Mouse (Mus musculus): ENCODE data around the gene Tpmt. TPM values are rescaled to one million over a fixed set of nuclear protein-coding genes. Genes with fewer than 3 reads are reported as not detected.
A peak's percentile ranks its signal among the peaks of the same experiment; 100 is the strongest.

Gene Tpmt
- 24.3 and 26.2 TPM in 2 replicates for polyA plus RNA-seq (2016; fragmentation: Nextera tagmentation; extraction: Ambion mirVana)

- no peaks in the 10 kb centered on the region for H3K9me3 ChIP-seq
- H3K36me3 ChIP-seq, result peaks cover 12% of the 10 kb centered on the region
- 18% methylated on average over 10 of the region's 10 CpGs for WGBS
Measured at GRCm38 (mm10) chr13:47044617-47044947, at the start of gene Tpmt. Gene Tpmt, minus strand, starts transcription at chr13:47044737.

GRCm38 (mm10) chr13:47093791-47094190, 49.3 kb upstream of the Tpmt start:
- Histone ChIP-seq H3K9me3 (no peaks in the 10 kb centered on the region), H3K4me2 (no peak overlapping the region), H3K27me3 (no peaks in the 10 kb centered on the region), H3K36me3 (peaks cover 87% of the 10 kb centered on the region), H3K4me3 (replicated peaks) (no peak overlapping the region), H3K27ac (no peak overlapping the region), H3K4me1 (replicated peaks) (no peaks in the 10 kb centered on the region), H3K9ac (replicated peaks) (no peak overlapping the region)
- 86% methylated on average over 2 of the region's 2 CpGs for WGBS
- ATAC-seq (ENCODE audit: insufficient number of reproducible peaks, insufficient read depth, low FRiP score, low TSS enrichment, low read depth), result no peak

More at GRCm38 (mm10) chr13:47044617-47044947, at the start of gene Tpmt:
- H3K4me1 ChIP-seq (replicated peaks), result peaks cover 8% of the 10 kb centered on the region
- H3K4me3 ChIP-seq (replicated peaks), result peak within 1 kb of the TSS; percentile 83
- H3K9ac ChIP-seq (replicated peaks), result peak within 1 kb of the TSS; percentile 80
- H3K4me2 ChIP-seq, result peak within 1 kb of the TSS; percentile 99
- H3K27me3 ChIP-seq, result no peaks in the 10 kb centered on the region; the same call in 1 of the 2 replicates
- peak within 1 kb of the TSS; percentile 75 for H3K27ac ChIP-seq
- no peak for ATAC-seq (ENCODE audit: insufficient number of reproducible peaks, insufficient read depth, low FRiP score, low TSS enrichment, low read depth)

GRCm38 (mm10) chr13:47089271-47089670, 44.7 kb upstream of the Tpmt start:
- Histone ChIP-seq H3K9me3 (no peaks in the 10 kb centered on the region), H3K27ac (no peak overlapping the region), H3K4me1 (replicated peaks) (no peaks in the 10 kb centered on the region), H3K9ac (replicated peaks) (no peak overlapping the region), H3K36me3 (peaks cover 80% of the 10 kb centered on the region), H3K27me3 (no peaks in the 10 kb centered on the region), H3K4me2 (no peak overlapping the region), H3K4me3 (replicated peaks) (no peak overlapping the region)
- WGBS, result 82% methylated on average over 2 of the region's 2 CpGs
- no peak for ATAC-seq (ENCODE audit: insufficient number of reproducible peaks, insufficient read depth, low FRiP score, low TSS enrichment, low read depth)

GRCm38 (mm10) chr13:47088433-47088832, 43.9 kb upstream of the Tpmt start:
- H3K4me1 ChIP-seq (replicated peaks), result no peaks in the 10 kb centered on the region
- WGBS, result 98% methylated on average over 1 of the region's 1 CpGs
- H3K4me3 ChIP-seq (replicated peaks), result no peak overlapping the region
- no peaks in the 10 kb centered on the region for H3K27me3 ChIP-seq
- ATAC-seq (ENCODE audit: insufficient number of reproducible peaks, insufficient read depth, low FRiP score, low TSS enrichment, low read depth), result no peak
- H3K9ac ChIP-seq (replicated peaks), result no peak overlapping the region
- H3K9me3 ChIP-seq, result no peaks in the 10 kb centered on the region
- peaks cover 74% of the 10 kb centered on the region for H3K36me3 ChIP-seq
- H3K27ac ChIP-seq, result no peak overlapping the region
- no peak overlapping the region for H3K4me2 ChIP-seq

DNA sequence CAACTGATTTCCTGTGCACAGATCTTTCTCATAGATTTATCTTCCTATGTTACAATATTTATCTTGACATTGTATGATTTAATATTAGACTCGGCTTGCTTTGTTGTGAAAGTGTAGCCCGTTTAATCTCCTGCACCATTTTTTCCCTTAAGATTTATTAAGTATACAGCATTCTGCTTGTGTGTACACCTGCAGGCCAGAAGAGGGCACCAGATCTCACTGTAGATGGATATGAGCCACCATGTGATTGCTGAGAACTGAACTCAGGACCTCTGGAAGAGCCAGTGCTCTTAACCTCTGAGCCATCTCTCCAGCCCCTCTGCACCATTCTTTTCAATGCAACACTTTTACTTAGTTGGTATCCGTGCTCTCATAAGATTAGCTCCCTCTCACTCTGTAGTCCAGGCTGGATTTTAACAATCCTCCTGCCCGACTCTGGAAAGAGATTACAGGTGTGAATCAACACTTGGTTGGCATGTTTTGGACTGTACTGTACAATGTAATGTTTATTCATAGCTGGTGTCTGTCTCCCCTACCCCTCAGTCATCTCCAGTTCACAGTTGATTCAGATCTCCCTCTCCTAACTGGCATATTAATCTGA, 36.5 kb upstream of the Tpmt start:
- H3K27ac ChIP-seq, result no peak overlapping the region
- 0 out of 2 replicates have a peak, but pooled peaks cover 5% of the 10 kb centered on the region for H3K9me3 ChIP-seq
- no peaks in the 10 kb centered on the region for H3K4me1 ChIP-seq (replicated peaks)
- H3K4me3 ChIP-seq (replicated peaks), result no peak overlapping the region
- WGBS, result 88% methylated on average over 4 of the region's 4 CpGs
- ATAC-seq (ENCODE audit: insufficient number of reproducible peaks, insufficient read depth, low FRiP score, low TSS enrichment, low read depth), result no peak
- no peak overlapping the region for H3K4me2 ChIP-seq
- H3K27me3 ChIP-seq, result no peaks in the 10 kb centered on the region
- no peak overlapping the region for H3K9ac ChIP-seq (replicated peaks)
- H3K36me3 ChIP-seq, result peaks cover 69% of the 10 kb centered on the region

- no peaks in the 10 kb centered on the region for H3K4me1 ChIP-seq (replicated peaks)
- H3K27ac ChIP-seq, result no peak overlapping the region
- H3K9me3 ChIP-seq, result 0 out of 2 replicates have a peak, but pooled peaks cover 5% of the 10 kb centered on the region
- no peaks in the 10 kb centered on the region for H3K27me3 ChIP-seq
- no peak for ATAC-seq (ENCODE audit: insufficient number of reproducible peaks, insufficient read depth, low FRiP score, low TSS enrichment, low read depth)
- no peak overlapping the region for H3K4me2 ChIP-seq
- H3K4me3 ChIP-seq (replicated peaks), result no peak overlapping the region
- 77% methylated on average over 5 of the region's 5 CpGs for WGBS
- H3K36me3 ChIP-seq, result peaks cover 69% of the 10 kb centered on the region
- H3K9ac ChIP-seq (replicated peaks), result no peak overlapping the region
Measured at GRCm38 (mm10) chr13:47078799-47079198, 34.3 kb upstream of the Tpmt start.

DNA sequence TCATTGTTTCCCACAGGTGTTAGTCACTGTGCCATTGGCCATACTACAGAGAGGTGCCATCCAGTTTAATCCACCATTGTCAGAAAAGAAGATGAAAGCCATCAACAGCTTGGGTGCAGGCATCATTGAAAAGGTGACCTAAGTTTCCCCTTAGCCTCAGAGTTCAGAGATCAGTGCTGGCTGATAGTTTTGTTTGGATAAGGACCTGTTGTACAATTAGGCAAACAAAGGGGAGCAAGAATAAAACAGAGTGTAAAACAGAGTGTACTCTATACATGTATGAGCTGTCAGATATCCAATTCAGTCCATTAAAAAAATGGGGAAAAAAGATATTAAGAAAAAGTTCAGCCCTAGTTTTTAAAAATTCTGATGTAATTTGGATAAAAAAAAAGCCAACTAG, 32.8 kb upstream of the Tpmt start:
- ATAC-seq (ENCODE audit: insufficient number of reproducible peaks, insufficient read depth, low FRiP score, low TSS enrichment, low read depth), result no peak
- Histone ChIP-seq H3K4me1 (replicated peaks) (no peaks in the 10 kb centered on the region), H3K27ac (no peak overlapping the region), H3K4me3 (replicated peaks) (no peak overlapping the region), H3K4me2 (no peak overlapping the region), H3K9me3 (0 out of 2 replicates have a peak, but pooled peaks cover 5% of the 10 kb centered on the region), H3K27me3 (no peaks in the 10 kb centered on the region), H3K36me3 (peaks cover 71% of the 10 kb centered on the region), H3K9ac (replicated peaks) (no peak overlapping the region)

GRCm38 (mm10) chr13:47076156-47076555, 31.6 kb upstream of the Tpmt start:
- Histone ChIP-seq H3K4me1 (replicated peaks) (no peaks in the 10 kb centered on the region), H3K27me3 (no peaks in the 10 kb centered on the region), H3K4me2 (no peak overlapping the region), H3K9ac (replicated peaks) (no peak overlapping the region), H3K4me3 (replicated peaks) (no peak overlapping the region), H3K36me3 (peaks cover 69% of the 10 kb centered on the region), H3K9me3 (0 out of 2 replicates have a peak, but pooled peaks cover 3% of the 10 kb centered on the region), H3K27ac (no peak overlapping the region)
- ATAC-seq (ENCODE audit: insufficient number of reproducible peaks, insufficient read depth, low FRiP score, low TSS enrichment, low read depth), result no peak
- 83% methylated on average over 5 of the region's 5 CpGs for WGBS

DNA sequence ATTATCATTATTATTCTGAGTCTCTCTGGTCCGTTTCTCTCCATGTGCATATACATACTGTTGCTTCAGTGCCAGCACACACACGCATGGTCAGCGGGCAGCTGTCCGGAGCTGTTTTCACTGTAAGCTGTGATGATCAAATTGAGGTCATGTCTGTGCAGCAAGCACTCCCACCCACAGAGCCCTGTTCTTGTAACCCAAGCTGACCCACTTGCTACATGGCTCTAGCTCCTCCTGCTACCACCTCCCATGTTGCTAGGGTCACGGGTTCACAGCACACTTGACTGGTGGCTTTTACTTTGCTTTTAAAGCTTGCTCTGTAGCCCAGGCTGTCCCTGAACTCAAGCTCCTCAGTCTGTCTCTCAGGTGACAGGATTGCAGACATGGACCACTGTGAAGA, 27.9 kb upstream of the Tpmt start:
- WGBS, result 86% methylated on average over 5 of the region's 5 CpGs
- ATAC-seq (ENCODE audit: insufficient number of reproducible peaks, insufficient read depth, low FRiP score, low TSS enrichment, low read depth), result no peak
- Histone ChIP-seq H3K27me3 (no peaks in the 10 kb centered on the region), H3K36me3 (peaks cover 61% of the 10 kb centered on the region), H3K4me3 (replicated peaks) (no peak overlapping the region), H3K27ac (no peak overlapping the region), H3K4me2 (no peak overlapping the region), H3K9ac (replicated peaks) (no peak overlapping the region), H3K9me3 (no peaks in the 10 kb centered on the region), H3K4me1 (replicated peaks) (no peaks in the 10 kb centered on the region)

DNA sequence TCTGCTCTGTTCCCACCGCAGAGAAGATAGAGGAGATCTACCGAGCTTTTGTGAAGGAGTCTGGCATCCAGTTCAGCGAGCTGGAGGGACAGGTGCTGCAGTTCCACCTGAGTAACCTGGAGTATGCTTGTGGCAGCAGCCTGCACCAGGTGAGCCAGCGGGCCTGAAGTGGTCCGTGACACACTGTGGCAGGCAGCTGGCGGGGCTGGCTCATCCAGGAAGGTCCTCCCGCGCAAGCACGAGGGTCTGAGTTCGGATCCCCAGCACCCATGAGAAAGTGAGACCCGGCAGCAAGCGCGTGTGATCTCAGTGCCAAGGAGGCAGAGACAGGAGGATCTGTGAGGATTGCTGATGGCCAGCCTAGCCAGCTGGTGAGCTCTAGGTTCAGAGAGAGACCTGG, 27.3 kb upstream of the Tpmt start:
- no peak for ATAC-seq (ENCODE audit: insufficient number of reproducible peaks, insufficient read depth, low FRiP score, low TSS enrichment, low read depth)
- H3K9ac ChIP-seq (replicated peaks), result no peak overlapping the region

GRCm38 (mm10) chr13:47070329-47071080, 26.0 kb upstream of the Tpmt start:
- Histone ChIP-seq H3K27me3 (no peaks in the 10 kb centered on the region), H3K27ac (no peak overlapping the region), H3K36me3 (peaks cover 64% of the 10 kb centered on the region), H3K4me2 (no peak overlapping the region), H3K9me3 (no peaks in the 10 kb centered on the region), H3K4me3 (replicated peaks) (no peak overlapping the region), H3K9ac (replicated peaks) (no peak overlapping the region), H3K4me1 (replicated peaks) (peaks cover 7% of the 10 kb centered on the region)
- 71% methylated on average over 15 of the region's 15 CpGs for WGBS
- no peak for ATAC-seq (ENCODE audit: insufficient number of reproducible peaks, insufficient read depth, low FRiP score, low TSS enrichment, low read depth)

More for the DNA sequence above, 27.3 kb upstream of the Tpmt start:
- peaks cover 62% of the 10 kb centered on the region for H3K36me3 ChIP-seq
- no peaks in the 10 kb centered on the region for H3K9me3 ChIP-seq
- no peak overlapping the region for H3K27ac ChIP-seq
- no peaks in the 10 kb centered on the region for H3K27me3 ChIP-seq
- no peak overlapping the region for H3K4me3 ChIP-seq (replicated peaks)
- WGBS, result 95% methylated on average over 13 of the region's 13 CpGs
- H3K4me1 ChIP-seq (replicated peaks), result no peaks in the 10 kb centered on the region
- no peak overlapping the region for H3K4me2 ChIP-seq
